Mouse (Mus musculus): ENCODE data around the gene Aco2. TPM values are rescaled to one million over a fixed set of nuclear protein-coding genes. Genes with fewer than 3 reads are reported as not detected.

Gene Aco2
- polyA plus RNA-seq, 1 experiment from 2014 or later, result 184 TPM

DNA sequence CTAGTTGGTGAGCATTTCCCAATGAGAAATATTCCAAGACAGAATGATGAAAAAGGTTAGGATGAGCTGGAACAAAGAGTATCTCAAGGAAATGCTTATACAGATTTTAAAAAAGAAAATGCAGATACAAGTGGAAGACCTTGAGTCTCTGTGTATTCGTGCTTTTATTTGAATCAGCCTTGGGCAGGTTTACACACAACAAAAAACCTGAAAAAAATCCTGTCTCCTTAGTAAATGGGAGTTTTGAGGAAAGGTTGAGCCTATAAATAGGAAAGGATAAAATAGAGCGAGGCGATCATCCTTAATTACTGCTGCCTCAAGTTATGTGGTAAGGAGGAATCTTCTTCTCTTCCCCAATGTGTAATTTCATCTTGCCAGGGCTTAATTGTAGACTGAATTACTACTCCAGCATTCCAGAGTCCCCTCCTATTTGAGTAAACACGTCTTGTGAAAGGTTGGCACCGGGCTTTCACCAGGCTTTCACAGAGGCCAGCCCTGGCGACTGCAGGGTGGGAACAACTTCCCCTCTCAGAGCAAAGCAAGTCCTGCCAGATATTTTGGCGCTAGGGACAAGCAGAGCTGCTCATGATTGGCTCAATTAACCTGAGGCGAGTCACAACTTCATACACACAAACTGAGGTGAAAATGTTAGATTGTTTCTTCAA, 11.5 kb upstream of the Aco2 start:
- peaks cover 25% of the 10 kb centered on the region for H3K4me1 ChIP-seq
- no peaks in the 10 kb centered on the region for H3K9me3 ChIP-seq
- WGBS, result 42% methylated on average over 8 of the region's 8 CpGs
- no peak for ATAC-seq (ENCODE audit: low FRiP score)
- H3K4me3 ChIP-seq (replicated peaks), result no peak overlapping the region
- no peak overlapping the region for H3K9ac ChIP-seq
- H3K27me3 ChIP-seq, result no peaks in the 10 kb centered on the region
- H3K27ac ChIP-seq, result no peak overlapping the region; the same call in 1 of the 2 replicates
- peak overlapping the region; percentile 96; the same call in 1 of the 2 replicates for H3K4me2 ChIP-seq
- H3K36me3 ChIP-seq (replicated peaks), result peaks cover 19% of the 10 kb centered on the region

- Histone ChIP-seq H3K9ac (no peak overlapping the region), H3K27ac (no peak overlapping the region), H3K9me3 (no peaks in the 10 kb centered on the region), H3K4me3 (replicated peaks) (no peak overlapping the region), H3K36me3 (replicated peaks) (peaks cover 55% of the 10 kb centered on the region), H3K4me2 (no peak overlapping the region), H3K4me1 (peaks cover 4% of the 10 kb centered on the region), H3K27me3 (no peaks in the 10 kb centered on the region)
- ATAC-seq (ENCODE audit: low FRiP score), result no peak
- WGBS, result 96% methylated on average over 7 of the region's 7 CpGs
These were observed 7.9 kb upstream of the Aco2 start for GRCm38 (mm10) chr15:81864238-81864637.

DNA sequence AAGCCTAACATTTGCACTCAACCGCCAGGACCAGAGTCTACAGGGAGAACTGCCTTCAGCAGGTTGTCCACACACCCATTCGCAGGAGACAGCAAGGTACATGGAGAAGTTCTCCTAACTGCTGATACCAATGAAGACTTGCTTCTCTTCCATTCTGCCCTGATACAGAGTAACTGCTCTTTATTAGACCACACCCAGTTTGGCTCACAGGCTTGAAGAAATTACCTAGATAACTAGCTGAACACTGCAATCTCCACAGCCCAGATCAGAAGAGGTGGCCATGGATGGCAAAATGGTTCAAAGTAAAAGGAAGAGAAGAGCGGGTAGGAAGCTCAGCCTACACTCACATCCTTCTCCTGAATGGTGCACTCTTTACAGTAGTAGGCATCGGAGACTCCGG, 2.1 kb upstream of the Aco2 start:
- Histone ChIP-seq H3K9me3 (no peaks in the 10 kb centered on the region), H3K36me3 (replicated peaks) (peaks cover 57% of the 10 kb centered on the region), H3K4me1 (peaks cover 23% of the 10 kb centered on the region), H3K9ac (no peak overlapping the region), H3K27me3 (no peaks in the 10 kb centered on the region), H3K4me3 (replicated peaks) (no peak overlapping the region), H3K27ac (no peak overlapping the region), H3K4me2 (no peak overlapping the region)
- WGBS, result 97% methylated on average over 5 of the region's 5 CpGs
- ATAC-seq (ENCODE audit: low FRiP score), result no peak

DNA sequence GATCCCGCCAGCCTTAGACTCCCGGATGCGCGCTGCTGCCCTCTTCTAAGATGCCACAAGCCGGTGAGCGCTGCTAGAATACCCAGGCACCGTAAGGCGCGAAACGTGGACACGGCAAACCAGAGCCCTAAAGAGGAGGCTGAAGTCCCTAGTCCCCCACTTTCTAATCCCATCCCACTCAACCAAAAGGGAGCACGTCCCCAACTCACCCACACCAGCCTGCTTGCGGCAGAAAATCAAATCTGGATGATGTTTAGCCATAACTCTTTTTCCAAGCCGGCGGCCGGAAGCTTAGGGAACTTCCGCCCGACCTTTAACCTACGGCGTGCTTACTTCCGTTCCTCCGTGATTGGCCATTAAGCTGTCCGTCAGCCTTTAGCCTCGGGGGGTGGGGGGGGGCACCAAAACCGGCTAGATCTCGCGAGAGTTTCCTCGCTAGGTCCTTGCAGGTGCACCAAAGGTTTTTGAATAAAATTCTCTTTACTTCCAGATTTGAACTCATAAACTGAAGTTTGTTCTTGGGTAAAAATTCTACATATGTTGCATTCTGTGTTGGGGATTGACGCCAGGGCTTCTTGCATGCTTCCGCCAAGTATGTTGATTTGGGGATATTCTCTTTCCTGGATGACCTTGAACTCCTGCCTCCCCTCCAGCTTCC, 376 bp upstream of the Aco2 start, which contains the start of gene Phf5a:
Gene Phf5a, minus strand, starts transcription at position 308 of the 658 bp plus-strand sequence.
- Histone ChIP-seq H3K27ac (peak within 1 kb of the TSS; percentile 98), H3K27me3 (no peaks in the 10 kb centered on the region), H3K4me3 (replicated peaks) (peak within 1 kb of the TSS; percentile 94), H3K4me1 (peaks cover 23% of the 10 kb centered on the region), H3K9ac (peak within 1 kb of the TSS; percentile 83), H3K36me3 (replicated peaks) (peaks cover 39% of the 10 kb centered on the region), H3K9me3 (no peaks in the 10 kb centered on the region), H3K4me2 (peak within 1 kb of the TSS; percentile 91)
- WGBS, result under 1% methylated on average over 30 of the region's 30 CpGs
- peak; percentile 90 for ATAC-seq (ENCODE audit: low FRiP score)

GRCm38 (mm10) chr15:81879531-81880401, 7.7 kb downstream of the Aco2 start:
- peak overlapping the region; percentile 95 for H3K27ac ChIP-seq
- 0 out of 2 replicates have a peak, but pooled peaks cover 5% of the 10 kb centered on the region for H3K36me3 ChIP-seq (replicated peaks)
- ATAC-seq (ENCODE audit: low FRiP score), result peak; percentile 58; the same call in 1 of the 2 replicates
- no peaks in the 10 kb centered on the region for H3K9me3 ChIP-seq
- H3K9ac ChIP-seq, result peak overlapping the region; percentile 36; the same call in 1 of the 2 replicates
- 47% methylated on average over 5 of the region's 5 CpGs for WGBS
- 0 out of 2 replicates have a peak overlapping the region, but pooled peaks have one; percentile 4 for H3K4me3 ChIP-seq (replicated peaks)
- H3K4me2 ChIP-seq, result peak overlapping the region; percentile 35
- H3K4me1 ChIP-seq, result peaks cover 27% of the 10 kb centered on the region
- H3K27me3 ChIP-seq, result no peaks in the 10 kb centered on the region

GRCm38 (mm10) chr15:81882348-81882747, 10.2 kb downstream of the Aco2 start:
- ATAC-seq (ENCODE audit: low FRiP score), result no peak
- Histone ChIP-seq H3K27ac (no peak overlapping the region), H3K36me3 (replicated peaks) (peaks cover 6% of the 10 kb centered on the region; the same call in 1 of the 2 replicates), H3K4me1 (peaks cover 27% of the 10 kb centered on the region), H3K4me2 (no peak overlapping the region), H3K9me3 (no peaks in the 10 kb centered on the region), H3K27me3 (no peaks in the 10 kb centered on the region), H3K9ac (no peak overlapping the region), H3K4me3 (replicated peaks) (no peak overlapping the region)
- 93% methylated on average over 3 of the region's 3 CpGs for WGBS

DNA sequence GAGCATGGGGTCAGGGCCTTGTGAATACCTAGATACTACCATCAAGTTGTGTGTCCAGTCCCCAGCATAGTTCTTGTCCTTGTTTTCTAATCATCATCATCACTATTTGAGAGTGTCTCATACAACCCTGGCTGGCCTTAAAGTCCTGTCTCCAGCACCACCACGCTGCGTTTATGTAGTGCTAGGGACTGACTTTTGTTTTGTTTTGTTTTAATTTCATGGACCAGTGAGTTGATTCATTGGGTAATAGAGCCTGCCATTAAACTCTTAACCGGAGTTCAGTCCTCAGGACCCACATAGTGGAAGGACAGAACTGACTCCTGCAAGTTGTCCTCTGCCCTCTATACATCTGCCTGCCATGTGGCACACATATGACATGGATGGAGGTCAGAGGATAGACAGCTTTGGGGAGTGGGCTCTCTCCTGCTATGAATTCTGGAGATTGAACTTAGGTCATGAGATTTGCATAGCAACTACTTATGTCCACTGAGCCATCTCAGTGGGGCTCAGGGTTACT, 13.4 kb downstream of the Aco2 start:
- Histone ChIP-seq H3K36me3 (replicated peaks) (peaks cover 33% of the 10 kb centered on the region), H3K9me3 (no peaks in the 10 kb centered on the region), H3K4me3 (replicated peaks) (no peak overlapping the region), H3K27me3 (no peaks in the 10 kb centered on the region), H3K27ac (no peak overlapping the region), H3K4me2 (no peak overlapping the region), H3K9ac (no peak overlapping the region), H3K4me1 (peaks cover 7% of the 10 kb centered on the region)
- WGBS, result 77% methylated on average over 3 of the region's 3 CpGs
- no peak for ATAC-seq (ENCODE audit: low FRiP score)

DNA sequence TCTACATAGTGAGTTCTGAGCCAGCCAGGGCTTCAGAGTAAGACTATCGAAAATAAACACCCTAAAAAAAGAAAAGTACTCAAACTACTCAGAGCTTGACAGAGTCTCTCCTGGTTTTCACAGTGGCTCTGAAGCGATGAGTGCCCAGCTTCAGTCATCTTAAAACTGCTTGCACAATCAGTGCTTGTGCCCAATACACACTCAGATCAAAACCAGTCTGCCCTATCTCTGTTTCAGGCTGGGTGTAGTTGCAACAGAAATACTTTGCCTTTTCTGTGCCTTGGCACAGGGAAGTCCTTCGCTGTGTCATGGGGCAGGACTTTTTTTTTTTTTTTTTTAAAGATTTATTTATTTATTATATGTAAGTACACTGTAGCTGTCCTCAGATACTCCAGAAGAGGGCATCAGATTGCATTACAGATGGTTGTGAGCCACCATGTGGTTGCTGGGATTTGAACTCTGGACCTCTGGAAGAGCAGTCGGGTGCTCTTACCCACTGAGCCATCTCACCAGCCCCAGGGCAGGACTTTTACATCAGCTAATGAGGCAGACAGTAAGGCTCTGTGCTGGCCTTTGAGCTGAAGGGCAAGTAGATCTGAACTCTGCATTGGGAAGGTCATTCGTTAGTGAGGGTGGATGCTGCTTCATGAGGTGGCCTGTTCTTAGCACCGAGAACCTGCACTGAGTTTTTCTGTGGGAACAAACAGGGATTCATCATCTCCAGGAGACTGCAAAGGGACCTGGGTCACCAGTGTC, 14.9 kb downstream of the Aco2 start:
- no peak overlapping the region for H3K4me3 ChIP-seq (replicated peaks)
- H3K4me1 ChIP-seq, result no peaks in the 10 kb centered on the region
- H3K4me2 ChIP-seq, result no peak overlapping the region
- no peak overlapping the region for H3K27ac ChIP-seq
- peaks cover 45% of the 10 kb centered on the region for H3K36me3 ChIP-seq (replicated peaks)
- 90% methylated on average over 6 of the region's 6 CpGs for WGBS
- H3K9ac ChIP-seq, result no peak overlapping the region
- H3K9me3 ChIP-seq, result no peaks in the 10 kb centered on the region
- ATAC-seq (ENCODE audit: low FRiP score), result no peak
- no peaks in the 10 kb centered on the region for H3K27me3 ChIP-seq

- Histone ChIP-seq H3K4me1 (no peaks in the 10 kb centered on the region), H3K9ac (no peak overlapping the region), H3K4me3 (replicated peaks) (no peak overlapping the region), H3K36me3 (replicated peaks) (peaks cover 59% of the 10 kb centered on the region), H3K27me3 (no peaks in the 10 kb centered on the region), H3K9me3 (no peaks in the 10 kb centered on the region), H3K4me2 (no peak overlapping the region), H3K27ac (no peak overlapping the region)
- no peak for ATAC-seq (ENCODE audit: low FRiP score)
- 94% methylated on average over 7 of the region's 7 CpGs for WGBS
These were observed 17.1 kb downstream of the Aco2 start for GRCm38 (mm10) chr15:81889175-81889574.

DNA sequence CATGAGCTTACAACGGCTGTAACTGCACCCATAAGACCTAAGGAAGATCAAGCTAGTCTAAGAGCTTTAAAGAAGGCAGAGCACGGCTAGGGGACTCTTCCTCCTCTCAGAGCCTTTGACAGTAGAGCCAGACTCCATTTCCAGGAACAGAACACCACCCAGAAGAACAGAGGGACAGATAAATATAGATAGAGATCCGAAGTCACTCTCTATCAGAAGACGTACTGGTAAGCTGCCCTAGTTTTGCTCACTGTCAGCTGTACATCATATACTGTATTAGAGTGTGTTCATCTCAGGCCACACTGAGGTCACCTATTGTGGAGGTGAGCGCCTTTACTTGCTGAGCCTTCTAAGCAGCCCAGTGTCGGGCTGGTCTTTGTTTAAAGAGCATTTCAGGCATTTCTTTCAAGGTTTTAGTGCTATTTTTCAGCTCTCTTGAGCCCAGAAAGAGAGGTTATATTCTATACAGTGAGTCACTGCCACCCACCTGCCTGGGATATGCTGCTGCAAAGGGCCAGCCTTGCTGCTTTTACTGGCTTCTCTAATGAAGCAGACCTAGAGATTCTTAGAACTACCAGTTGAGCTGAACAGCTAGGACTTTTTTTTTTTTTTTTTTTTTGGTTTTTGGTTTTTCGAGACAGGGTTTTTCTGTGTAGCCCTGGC, 19.2 kb downstream of the Aco2 start:
- no peaks in the 10 kb centered on the region for H3K9me3 ChIP-seq
- no peaks in the 10 kb centered on the region for H3K4me1 ChIP-seq
- H3K27me3 ChIP-seq, result no peaks in the 10 kb centered on the region
- no peak overlapping the region for H3K4me3 ChIP-seq (replicated peaks)
- no peak overlapping the region for H3K4me2 ChIP-seq
- peaks cover 69% of the 10 kb centered on the region for H3K36me3 ChIP-seq (replicated peaks)
- no peak for ATAC-seq (ENCODE audit: low FRiP score)
- whole genome bisulfite sequencing, result 92% methylated on average over 7 of the region's 7 CpGs
- no peak overlapping the region for H3K27ac ChIP-seq
- no peak overlapping the region for H3K9ac ChIP-seq

Data from forebrain, embryonic 12.5 days (tissue).